Mouse (Mus musculus) testis, adult 2 months (tissue): Measurements from ENCODE around the gene Sorbs2.

Experiments
- CTCF ChIP-seq: fragments of 200-500 bp; IDR thresholded peaks from 2 replicates; pipeline ENCODE4 v1.5.1; 2012; ENCODE audit warnings: low read depth, mild to moderate bottlenecking, inconsistent platforms, low read length, moderate library complexity; ENCODE audit not compliant: control insufficient read depth, insufficient read depth, insufficient replicate concordance
- POLR2A ChIP-seq: fragments of 200-500 bp; IDR thresholded peaks from 2 replicates; pipeline ENCODE4 v1.6.1; 2012; ENCODE audit warnings: low read depth, mild to moderate bottlenecking, inconsistent platforms, low read length, moderate library complexity; ENCODE audit not compliant: control insufficient read depth

DNA sequence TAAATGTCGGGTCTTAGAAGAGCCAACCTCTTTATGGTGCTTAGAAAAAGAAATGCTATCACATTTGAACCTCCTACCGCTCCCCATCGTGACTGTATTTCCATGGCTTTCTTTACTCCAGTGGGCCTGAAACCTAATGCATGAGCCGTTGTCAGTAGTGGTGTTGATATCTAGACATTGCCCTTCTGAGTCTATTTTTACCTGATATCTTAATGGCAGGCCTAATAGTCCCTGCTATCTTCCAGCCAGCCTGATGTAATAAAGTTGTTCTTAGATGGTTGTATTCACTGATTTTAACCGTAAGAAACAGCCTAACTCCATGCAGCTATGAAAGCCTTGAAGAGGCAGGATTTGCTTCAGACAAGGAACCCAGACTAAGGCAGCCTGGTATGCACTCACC is 142.4 kb downstream of the Sorbs2 start:
- TF ChIP-seq CTCF (no peak), POLR2A (no peak)
